Mouse (Mus musculus) lung, adult 2 months (tissue): ENCODE results near the gene Sgpl1. TPM values are rescaled to one million over a fixed set of nuclear protein-coding genes. Genes with fewer than 3 reads are reported as not detected.
"Not testable (repeated sequence)": the region's sequence is repeated elsewhere in the genome, so short reads cannot be mapped to it uniquely, and the experiment has no call there.

ENCODE experiments used
- DNase-seq: peaks from one replicate; pipeline ENCODE4 v3.0.0; 2022
- H3K4me1 ChIP-seq: fragments of 200-500 bp; 2 replicates; pipeline ENCODE4 v1.6.1; 2011; ENCODE audit warnings: low read length; ENCODE audit not compliant: control insufficient read depth, insufficient read depth
- H3K4me3 ChIP-seq: fragments of 200-500 bp; replicated peaks from 2 replicates; pipeline ENCODE3; 2011; ENCODE audit warnings: low read depth, mild to moderate bottlenecking, control low read depth, low read length; ENCODE audit errors: extremely low read depth
- CTCF ChIP-seq: fragments of 200-500 bp; IDR thresholded peaks from 2 replicates; pipeline ENCODE4 v1.5.1; 2011; ENCODE audit warnings: mild to moderate bottlenecking, low read length, control low read depth; ENCODE audit not compliant: insufficient read depth
- POLR2A ChIP-seq: fragments of 200-500 bp; IDR thresholded peaks from 2 replicates; pipeline ENCODE4 v1.6.1; 2011; ENCODE audit warnings: low read depth, mild to moderate bottlenecking, control low read depth, low read length, borderline replicate concordance; ENCODE audit errors: extremely low read depth
- WGBS: fragments of 180-500 bp; shearing (Covaris S2); methylation state at CpG from one replicate; pipeline ENCODE4 v1.1.7; 2018; 5-methylcytosine and 5-hydroxymethylcytosine counted together
- polyA plus RNA-seq: library from polyadenylated mRNA; depleted of rRNA; stranded (reverse); fragments of >200 nt; gene quantifications from 2 replicates; pipeline ENCODE4 v1.2.3, GENCODE M21; 2012

The Sgpl1 gene
- polyA plus RNA-seq, 1 experiment, result 29.2 TPM

- no peak overlapping the region for H3K4me3 ChIP-seq
Measured at GRCm38 (mm10) chr10:61135226-61135839, 12.2 kb downstream of the Sgpl1 start.

DNA sequence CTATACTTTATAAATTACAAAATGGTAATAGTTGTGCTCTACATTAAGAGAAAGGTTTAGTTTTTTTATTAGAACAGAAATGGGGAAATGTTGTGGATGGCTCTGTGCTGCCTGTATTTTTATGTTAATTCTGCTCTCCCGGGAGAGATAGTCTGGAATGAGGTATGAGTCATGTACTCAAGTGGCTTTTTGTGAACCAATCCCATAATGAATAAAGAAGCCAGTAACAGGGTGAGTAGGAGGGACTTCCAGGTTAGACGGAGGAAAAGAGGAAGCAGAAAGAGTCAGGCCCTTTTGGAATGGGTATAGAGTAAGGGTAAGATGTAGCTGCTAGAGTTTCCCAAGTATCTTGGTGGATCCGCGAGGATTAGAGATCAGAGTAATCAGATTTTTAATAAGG is 13.5 kb downstream of the Sgpl1 start:
- DNase-seq, result no peak
- H3K4me1 ChIP-seq, result peaks cover 5% of the 10 kb centered on the region
- TF ChIP-seq CTCF (no peak), POLR2A (no peak)
- 70% methylated on average over 4 of the region's 4 CpGs for WGBS
- H3K4me3 ChIP-seq, result no peak overlapping the region

More at GRCm38 (mm10) chr10:61135226-61135839, 12.2 kb downstream of the Sgpl1 start:
- DNase-seq, result no peak
- TF ChIP-seq CTCF (no peak), POLR2A (no peak)
- 44% methylated on average over 3 of the region's 3 CpGs for WGBS
- H3K4me1 ChIP-seq, result peaks cover 5% of the 10 kb centered on the region

DNA sequence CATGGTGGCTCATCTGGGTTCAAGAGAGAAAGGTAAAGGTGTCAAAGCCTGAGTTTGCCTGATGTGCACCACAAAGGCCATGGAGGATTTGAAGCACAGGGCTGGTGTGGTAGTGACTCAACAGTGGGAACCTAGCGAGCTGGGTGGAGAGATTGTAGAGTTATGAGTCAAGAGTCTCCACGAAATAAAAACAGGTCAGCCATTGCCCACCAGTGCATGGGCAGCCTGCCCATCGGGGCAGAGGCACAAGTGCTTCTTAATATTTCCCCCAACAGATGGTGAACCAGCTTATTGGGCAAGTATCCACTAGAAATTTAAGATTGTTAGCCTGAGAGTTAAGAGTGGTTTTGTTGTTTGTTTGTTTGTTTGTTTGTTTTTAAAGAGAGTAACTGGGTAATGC is 16.5 kb downstream of the Sgpl1 start:
- DNase-seq, result no peak
- Histone ChIP-seq H3K4me1 (peaks cover 5% of the 10 kb centered on the region), H3K4me3 (no peak overlapping the region)
- 67% methylated on average over 3 of the region's 3 CpGs for WGBS
- TF ChIP-seq POLR2A (no peak), CTCF (no peak)

- H3K4me3 ChIP-seq, result no peak overlapping the region
- 93% methylated on average over 1 of the region's 1 CpGs for WGBS
- DNase-seq, result no peak
- H3K4me1 ChIP-seq, result no peaks in the 10 kb centered on the region
- no peak for TF ChIP-seq CTCF
- TF ChIP-seq POLR2A, result no peak
Measured at GRCm38 (mm10) chr10:61128701-61129365, 18.7 kb downstream of the Sgpl1 start.

GRCm38 (mm10) chr10:61124462-61124861 is 23.0 kb downstream of the Sgpl1 start:
- Histone ChIP-seq H3K4me3 (no peak overlapping the region), H3K4me1 (no peaks in the 10 kb centered on the region)
- 92% methylated on average over 2 of the region's 2 CpGs for WGBS
- DNase-seq, result no peak
- TF ChIP-seq POLR2A (no peak), CTCF (no peak)

DNA sequence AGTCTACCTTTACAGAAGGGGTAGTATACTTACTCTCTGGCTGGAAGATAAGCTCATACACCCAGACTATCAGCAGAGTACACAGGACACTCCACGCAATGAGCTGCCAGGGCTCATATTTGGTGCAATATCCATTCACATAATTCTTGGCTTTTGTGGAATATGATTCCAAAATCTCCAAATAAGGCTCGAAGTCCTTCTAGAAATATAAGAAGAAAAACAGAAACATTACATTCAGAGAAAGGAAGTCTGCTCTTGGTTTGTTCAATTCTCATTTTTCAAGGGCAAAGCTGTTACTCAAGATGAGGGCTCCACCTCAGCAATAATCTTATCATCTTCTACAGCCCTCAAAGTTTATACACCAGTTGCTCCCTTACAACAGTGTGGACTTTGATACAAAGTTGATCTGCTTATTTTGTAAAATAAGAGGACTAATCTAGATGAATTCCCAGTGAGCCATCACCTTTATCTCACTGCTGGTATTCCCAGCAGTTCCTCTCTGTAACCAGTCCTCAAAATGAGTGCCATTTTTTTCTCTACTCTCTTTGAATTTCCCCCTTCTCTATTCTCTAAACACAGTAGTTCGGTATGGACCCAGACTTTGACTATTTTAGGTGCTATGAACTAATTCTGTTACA is 24.1 kb downstream of the Sgpl1 start:
- no peak overlapping the region for H3K4me3 ChIP-seq

DNA sequence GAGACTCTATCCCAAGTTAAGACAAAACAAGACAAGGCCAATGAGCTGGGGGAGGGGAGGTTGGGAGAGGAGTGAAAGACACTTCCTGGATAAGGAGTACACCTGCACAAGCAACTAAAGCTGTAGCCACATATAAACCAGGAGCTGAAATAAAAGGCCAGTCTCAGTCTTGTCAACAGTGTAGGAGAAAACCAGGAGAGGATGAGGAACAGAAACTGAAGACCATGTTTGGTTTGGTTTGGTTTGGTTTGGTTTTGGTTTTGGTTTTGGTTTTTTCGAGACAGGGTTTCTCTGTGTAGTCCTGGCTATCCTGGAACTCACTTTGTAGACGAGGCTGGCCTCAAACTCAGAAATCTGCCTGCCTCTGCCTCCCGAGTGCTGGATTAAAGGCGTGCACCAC is 25.8 kb downstream of the Sgpl1 start:
- not testable (repeated sequence) for H3K4me1 ChIP-seq, H3K4me3 ChIP-seq, DNase-seq
- WGBS, result 86% methylated on average over 4 of the region's 4 CpGs

More for the DNA sequence above, 24.1 kb downstream of the Sgpl1 start:
- WGBS, result 80% methylated on average over 3 of the region's 3 CpGs
- no peak for DNase-seq
- no peak for TF ChIP-seq CTCF
- no peaks in the 10 kb centered on the region for H3K4me1 ChIP-seq

GRCm38 (mm10) chr10:61114246-61114720 is 33.2 kb downstream of the Sgpl1 start:
- no peak for TF ChIP-seq CTCF
- TF ChIP-seq POLR2A, result no peak
- Histone ChIP-seq H3K4me1 (no peaks in the 10 kb centered on the region), H3K4me3 (no peak overlapping the region)
- DNase-seq, result no peak
- WGBS, result 85% methylated on average over 2 of the region's 2 CpGs

DNA sequence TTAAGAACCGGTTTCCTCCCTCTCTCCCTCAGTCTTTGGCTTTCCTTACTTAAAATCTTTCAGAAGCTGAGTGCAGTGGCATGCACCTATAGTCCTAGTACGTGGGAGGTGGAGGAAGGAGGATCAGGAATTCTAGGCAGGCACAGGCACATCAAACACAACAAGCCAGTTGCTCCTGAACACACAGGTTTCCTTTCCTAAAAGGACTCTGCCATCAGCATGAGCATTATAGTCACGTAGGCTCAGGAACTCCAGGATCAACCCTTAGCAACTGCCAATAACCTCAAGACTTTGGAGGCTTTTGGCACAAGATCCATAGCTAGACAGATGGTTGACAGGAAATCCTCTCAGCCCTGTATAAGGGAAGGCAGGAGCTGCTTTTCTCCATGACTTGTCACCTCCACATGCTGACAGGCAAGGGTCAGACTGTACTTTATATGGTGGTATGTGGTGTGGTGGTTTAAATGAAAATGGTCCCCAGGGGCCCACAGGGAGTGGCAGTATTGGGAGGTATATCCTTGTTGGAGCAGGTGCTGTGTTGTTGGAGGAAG is 43.9 kb downstream of the Sgpl1 start:
- no peak for DNase-seq
- Histone ChIP-seq H3K4me3 (no peak overlapping the region), H3K4me1 (no peaks in the 10 kb centered on the region)
- 86% methylated on average over 3 of the region's 3 CpGs for WGBS
- TF ChIP-seq CTCF, result no peak
- TF ChIP-seq POLR2A, result no peak

- no peaks in the 10 kb centered on the region for H3K4me1 ChIP-seq
- no peak for DNase-seq
- TF ChIP-seq POLR2A (no peak), CTCF (no peak)
- WGBS, result 69% methylated on average over 6 of the region's 6 CpGs
- H3K4me3 ChIP-seq, result no peak overlapping the region
Measured at GRCm38 (mm10) chr10:61091866-61092265, 55.6 kb downstream of the Sgpl1 start.
